Mouse (Mus musculus) heart, embryonic 13.5 days (tissue): ENCODE results near the gene Phf13. TPM values are rescaled to one million over a fixed set of nuclear protein-coding genes. Genes with fewer than 3 reads are reported as not detected.

ENCODE experiments used
- ATAC-seq: fragments of 200-750 bp; cut with Nextera tagmentation; 2 replicates; pipeline ENCODE4 v1.8.0; 2017; ENCODE audit warnings: moderate TSS enrichment; ENCODE audit not compliant: insufficient number of reproducible peaks, low FRiP score, low TSS enrichment; ENCODE audit errors: extremely low read depth
- H3K27ac ChIP-seq: fragments of 300-500 bp; sonication (generic); replicated peaks from 2 replicates; pipeline ENCODE4 v1.5.1; 2015; ENCODE audit warnings: moderate library complexity, mild to moderate bottlenecking, inconsistent platforms
- H3K27me3 ChIP-seq: fragments of 300-500 bp; sonication (generic); replicated peaks from 2 replicates; pipeline ENCODE4 v1.6.1; 2015; ENCODE audit warnings: mild to moderate bottlenecking, inconsistent platforms
- H3K36me3 ChIP-seq: fragments of 300-500 bp; sonication (generic); 2 replicates; pipeline ENCODE4 v1.6.1; 2015; ENCODE audit warnings: mild to moderate bottlenecking, inconsistent platforms
- H3K4me1 ChIP-seq: fragments of 300-500 bp; sonication (generic); 2 replicates; pipeline ENCODE4 v1.6.1; 2015; ENCODE audit warnings: inconsistent platforms
- H3K4me2 ChIP-seq: fragments of 300-500 bp; sonication (generic); 2 replicates; pipeline ENCODE4 v1.6.1; 2015; ENCODE audit warnings: inconsistent platforms, mild to moderate bottlenecking, moderate library complexity
- H3K4me3 ChIP-seq: fragments of 300-500 bp; sonication (generic); 2 replicates; pipeline ENCODE4 v1.5.1; 2015; ENCODE audit warnings: moderate library complexity, mild to moderate bottlenecking, inconsistent platforms
- H3K9ac ChIP-seq: fragments of 300-500 bp; sonication (generic); 2 replicates; pipeline ENCODE4 v1.6.1; 2015; ENCODE audit warnings: inconsistent platforms, mild to moderate bottlenecking, moderate library complexity
- H3K9me3 ChIP-seq: fragments of 300-500 bp; sonication (generic); 2 replicates; pipeline ENCODE4 v1.6.1; 2016; ENCODE audit warnings: inconsistent platforms
- WGBS: fragments of 180-500 bp; shearing (Covaris S2); methylation state at CpG from one replicate; pipeline ENCODE4 v1.1.7; 2015; ENCODE audit warnings: mixed read lengths; 5-methylcytosine and 5-hydroxymethylcytosine counted together
- polyA plus RNA-seq: library from polyadenylated mRNA; unstranded; fragments of >200 nt; fragmentation: Nextera tagmentation; extraction: Ambion mirVana; gene quantifications from 2 replicates; pipeline ENCODE4 v1.2.1, GENCODE M21; 2015

Phf13 gene
- polyA plus RNA-seq, 1 experiment from 2014 or later, result 17.8 TPM

- no peak for ATAC-seq
Observed at GRCm38 (mm10) chr4:152029087-152029486, 33.0 kb upstream of the Phf13 start.

GRCm38 (mm10) chr4:152028456-152028855 lies 32.4 kb upstream of the Phf13 start:
- peaks cover 16% of the 10 kb centered on the region for H3K27me3 ChIP-seq
- H3K9ac ChIP-seq, result peak overlapping the region; percentile 80
- WGBS, result 56% methylated on average over 15 of the region's 15 CpGs
- H3K9me3 ChIP-seq, result no peaks in the 10 kb centered on the region
- peak overlapping the region; percentile 99 for H3K4me2 ChIP-seq
- H3K36me3 ChIP-seq, result peaks cover 26% of the 10 kb centered on the region
- H3K4me1 ChIP-seq, result peaks cover 45% of the 10 kb centered on the region
- no peak overlapping the region for H3K27ac ChIP-seq
- H3K4me3 ChIP-seq, result peak overlapping the region; percentile 88
- no peak for ATAC-seq

More at GRCm38 (mm10) chr4:152029087-152029486, 33.0 kb upstream of the Phf13 start:
- H3K27me3 ChIP-seq, result peaks cover 19% of the 10 kb centered on the region
- H3K36me3 ChIP-seq, result peaks cover 20% of the 10 kb centered on the region
- WGBS, result 32% methylated on average over 5 of the region's 5 CpGs
- H3K9ac ChIP-seq, result no peak overlapping the region
- no peak overlapping the region for H3K4me2 ChIP-seq
- H3K4me1 ChIP-seq, result peaks cover 45% of the 10 kb centered on the region
- H3K27ac ChIP-seq, result no peak overlapping the region
- no peak overlapping the region for H3K4me3 ChIP-seq
- H3K9me3 ChIP-seq, result no peaks in the 10 kb centered on the region

- Histone ChIP-seq H3K36me3 (peaks cover 36% of the 10 kb centered on the region), H3K4me2 (peak within 1 kb of the TSS; percentile 99), H3K4me3 (peak within 1 kb of the TSS; percentile 88), H3K27ac (peak within 1 kb of the TSS; percentile 78), H3K9me3 (no peaks in the 10 kb centered on the region), H3K4me1 (peaks cover 45% of the 10 kb centered on the region), H3K27me3 (peaks cover 12% of the 10 kb centered on the region), H3K9ac (peak within 1 kb of the TSS; percentile 90)
- under 1% methylated on average over 35 of the region's 35 CpGs for WGBS
- peak; percentile 93 for ATAC-seq
Observed at GRCm38 (mm10) chr4:152027524-152027923, 31.5 kb upstream of the Phf13 start, which contains the start of gene Zbtb48. Zbtb48 (minus strand) TSS chr4:152027671.

- 3% methylated on average over 30 of the region's 41 CpGs for WGBS
Observed at GRCm38 (mm10) chr4:152026751-152027508, 30.9 kb upstream of the Phf13 start.

GRCm38 (mm10) chr4:152024525-152024924 lies 28.5 kb upstream of the Phf13 start:
- WGBS, result 93% methylated on average over 11 of the region's 11 CpGs
- Histone ChIP-seq H3K27ac (no peak overlapping the region), H3K27me3 (no peaks in the 10 kb centered on the region), H3K36me3 (peaks cover 66% of the 10 kb centered on the region), H3K4me2 (no peak overlapping the region), H3K9ac (peak overlapping the region; percentile 90; the same call in 1 of the 2 replicates), H3K9me3 (no peaks in the 10 kb centered on the region), H3K4me3 (no peak overlapping the region), H3K4me1 (peaks cover 42% of the 10 kb centered on the region)
- no peak for ATAC-seq

More at GRCm38 (mm10) chr4:152026751-152027508, 30.9 kb upstream of the Phf13 start:
- Histone ChIP-seq H3K4me2 (peak overlapping the region; percentile 99), H3K36me3 (peaks cover 42% of the 10 kb centered on the region), H3K27me3 (peaks cover 6% of the 10 kb centered on the region), H3K4me3 (peak overlapping the region; percentile 88), H3K9me3 (no peaks in the 10 kb centered on the region), H3K27ac (peak overlapping the region; percentile 78), H3K4me1 (peaks cover 45% of the 10 kb centered on the region), H3K9ac (peak overlapping the region; percentile 90)
- ATAC-seq, result peak; percentile 22

GRCm38 (mm10) chr4:152022506-152022905 lies 26.4 kb upstream of the Phf13 start:
- Histone ChIP-seq H3K4me3 (no peak overlapping the region), H3K27ac (no peak overlapping the region), H3K4me2 (no peak overlapping the region), H3K4me1 (peaks cover 30% of the 10 kb centered on the region), H3K9me3 (no peaks in the 10 kb centered on the region), H3K36me3 (peaks cover 86% of the 10 kb centered on the region), H3K9ac (0 out of 2 replicates have a peak overlapping the region, but pooled peaks have one; percentile 33), H3K27me3 (no peaks in the 10 kb centered on the region)
- WGBS, result 76% methylated on average over 8 of the region's 8 CpGs
- ATAC-seq, result no peak

- Histone ChIP-seq H3K9me3 (no peaks in the 10 kb centered on the region), H3K4me3 (no peak overlapping the region), H3K36me3 (peaks cover 95% of the 10 kb centered on the region), H3K9ac (no peak overlapping the region), H3K4me1 (peaks cover 25% of the 10 kb centered on the region), H3K4me2 (no peak overlapping the region), H3K27ac (no peak overlapping the region), H3K27me3 (no peaks in the 10 kb centered on the region)
- no peak for ATAC-seq
- 71% methylated on average over 12 of the region's 12 CpGs for WGBS
Observed at GRCm38 (mm10) chr4:152021568-152022097, 25.6 kb upstream of the Phf13 start.

GRCm38 (mm10) chr4:152020024-152020423 lies 24.0 kb upstream of the Phf13 start:
- no peaks in the 10 kb centered on the region for H3K9me3 ChIP-seq
- peaks cover 100% of the 10 kb centered on the region for H3K36me3 ChIP-seq
- no peak for ATAC-seq
- WGBS, result 84% methylated on average over 21 of the region's 21 CpGs
- H3K27me3 ChIP-seq, result no peaks in the 10 kb centered on the region
- H3K9ac ChIP-seq, result no peak overlapping the region
- H3K27ac ChIP-seq, result no peak overlapping the region
- no peak overlapping the region for H3K4me3 ChIP-seq
- no peak overlapping the region for H3K4me2 ChIP-seq
- peaks cover 9% of the 10 kb centered on the region for H3K4me1 ChIP-seq

- Histone ChIP-seq H3K4me1 (peaks cover 2% of the 10 kb centered on the region), H3K36me3 (peaks cover 100% of the 10 kb centered on the region), H3K4me2 (no peak overlapping the region), H3K27ac (no peak overlapping the region), H3K9ac (0 out of 2 replicates have a peak overlapping the region, but pooled peaks have one; percentile 16), H3K4me3 (no peak overlapping the region), H3K27me3 (no peaks in the 10 kb centered on the region), H3K9me3 (no peaks in the 10 kb centered on the region)
- no peak for ATAC-seq
- 78% methylated on average over 6 of the region's 6 CpGs for WGBS
Observed at GRCm38 (mm10) chr4:152019073-152019472, 23.0 kb upstream of the Phf13 start.

GRCm38 (mm10) chr4:152013036-152013813 lies 17.2 kb upstream of the Phf13 start:
- H3K9me3 ChIP-seq, result no peaks in the 10 kb centered on the region
- no peaks in the 10 kb centered on the region for H3K27me3 ChIP-seq
- peak overlapping the region; percentile 80 for H3K27ac ChIP-seq
- no peak for ATAC-seq
- peaks cover 69% of the 10 kb centered on the region for H3K36me3 ChIP-seq
- peak overlapping the region; percentile 69 for H3K9ac ChIP-seq
- 64% methylated on average over 12 of the region's 12 CpGs for WGBS
- H3K4me3 ChIP-seq, result peak overlapping the region; percentile 24
- H3K4me2 ChIP-seq, result peak overlapping the region; percentile 99
- peaks cover 42% of the 10 kb centered on the region for H3K4me1 ChIP-seq

- peaks cover 58% of the 10 kb centered on the region for H3K36me3 ChIP-seq
- H3K4me1 ChIP-seq, result peaks cover 53% of the 10 kb centered on the region
- peak overlapping the region; percentile 87 for H3K4me3 ChIP-seq
- no peaks in the 10 kb centered on the region for H3K27me3 ChIP-seq
- no peak for ATAC-seq
- H3K27ac ChIP-seq, result peak overlapping the region; percentile 80; the same call in 1 of the 2 replicates
- peak overlapping the region; percentile 94 for H3K9ac ChIP-seq
- H3K4me2 ChIP-seq, result peak overlapping the region; percentile 99
- 78% methylated on average over 16 of the region's 16 CpGs for WGBS
- H3K9me3 ChIP-seq, result no peaks in the 10 kb centered on the region
Observed at GRCm38 (mm10) chr4:152012109-152012508, 16.1 kb upstream of the Phf13 start.
